8 mouse cellular contexts compared by ENCODE assay signal in genomic region chr9:41108324-41109180, GRCm38 (mm10). TPM values are rescaled to one million over a fixed set of nuclear protein-coding genes. Genes with fewer than 3 reads are reported as not detected.
DNase-seq lines count a peak whose midpoint lies in the region; ATAC-seq and TF ChIP-seq lines count a peak whose summit lies in the region.

No protein-coding gene starts in this region.

- TF ChIP-seq CTCF in liver, postnatal 0 days (IDR thresholded peaks at IDR 0.05; ENCODE audit: low read depth), result no peak

- no peak overlapping the region for H3K9ac ChIP-seq in kidney, embryonic 14.5 days (ENCODE audit: low read depth, low read length)
- H3K9ac ChIP-seq in liver, postnatal 0 days (replicated peaks), result no peak overlapping the region

- intact Hi-C loops in gastrocnemius, postnatal 14 days (cut with DNase I; ENCODE audit: low total_unique reads), result no loop called here
- intact Hi-C loops in left cerebral cortex, postnatal 4 days (cut with DNase I), result no loop called here

- no peaks in the 10 kb centered on the region for H3K27me3 ChIP-seq in kidney, embryonic 14.5 days (ENCODE audit: control insufficient read depth, insufficient read depth, low read length)
- no peaks in the 10 kb centered on the region for H3K27me3 ChIP-seq in liver, postnatal 0 days (ENCODE audit: insufficient read depth, low read length)

- WGBS in kidney, embryonic 14.5 days, result 43% methylated on average over 14 of the region's 14 CpGs
- WGBS in liver, postnatal 0 days (ENCODE audit: insufficient replicate concordance), result 40% methylated on average over 14 of the region's 14 CpGs

- peak; percentile 68 for ATAC-seq in kidney, embryonic 14.5 days (ENCODE audit: low FRiP score, low TSS enrichment)
- ATAC-seq in liver, postnatal 0 days, result no peak

- H3K4me3 ChIP-seq in kidney, embryonic 14.5 days (ENCODE audit: low read length), result no peak overlapping the region
- H3K4me3 ChIP-seq in liver, postnatal 0 days (ENCODE audit: low read depth, low read length), result no peak overlapping the region

- 0 out of 2 replicates have a peak overlapping the region, but pooled peaks have one; percentile 8 for H3K4me2 ChIP-seq in kidney, embryonic 14.5 days (replicated peaks; ENCODE audit: low read depth, low read length)
- H3K4me2 ChIP-seq in liver, postnatal 0 days (ENCODE audit: low read depth, low read length), result no peak overlapping the region

- H3K9me3 ChIP-seq in kidney, embryonic 14.5 days (ENCODE audit: control insufficient read depth, low read length), result no peaks in the 10 kb centered on the region
- H3K9me3 ChIP-seq in liver, postnatal 0 days (ENCODE audit: low read length), result no peaks in the 10 kb centered on the region

- TF ChIP-seq EP300 in liver, postnatal 0 days (IDR thresholded peaks at IDR 0.05; ENCODE audit: low read depth), result no peak

- H3K4me1 ChIP-seq in kidney, embryonic 14.5 days (ENCODE audit: control insufficient read depth, insufficient read depth, low read length), result peaks cover 23% of the 10 kb centered on the region
- H3K4me1 ChIP-seq in liver, postnatal 0 days (ENCODE audit: insufficient read depth), result peaks cover 17% of the 10 kb centered on the region

- no peaks in the 10 kb centered on the region for H3K36me3 ChIP-seq in kidney, embryonic 14.5 days (ENCODE audit: control insufficient read depth, insufficient read depth, low read length)
- H3K36me3 ChIP-seq in liver, postnatal 0 days (replicated peaks; ENCODE audit: insufficient read depth, low read length), result no peaks in the 10 kb centered on the region

- peak overlapping the region; percentile 42; the same call in 1 of the 2 replicates for H3K27ac ChIP-seq in kidney, embryonic 14.5 days (ENCODE audit: low read depth, low read length)
- H3K27ac ChIP-seq in liver, postnatal 0 days (ENCODE audit: low read depth), result no peak overlapping the region

- peak; percentile 22 for DNase-seq in adrenal gland, adult 8-10 months
- no peak for DNase-seq in adrenal gland, adult 18-20 months (ENCODE audit: low spot score in 2 of 2)
- DNase-seq in brain, adult 2 months (ENCODE audit: low read depth, low spot score), result peak; percentile 93
- peak; percentile 43 for DNase-seq in gastrocnemius, postnatal 14 days
- DNase-seq in left cerebral cortex, postnatal 4 days, result peak; percentile 86
- peak; percentile 43 for DNase-seq in right cerebral cortex, postnatal 4 days
- no peak for DNase-seq in liver, postnatal 0 days

RNA-seq across cellular contexts. Expression of gene Ubash3b, which starts 52.9 kb away (rescaled TPM):
- 1 to 10 TPM; 2.0 to 2.3 (median 2.1) TPM for total RNA-seq in adrenal gland, adult 8-10 months (2022)
- total RNA-seq in adrenal gland, adult 18-20 months (2021), result 1 to 10 TPM; 2.0 to 2.7 TPM
- total RNA-seq in gastrocnemius, postnatal 14 days (2021), result 1 to 10 TPM; 1.0 to 1.2 TPM
- polyA plus RNA-seq in kidney, embryonic 14.5 days (2014; fragmentation: Nextera tagmentation; extraction: Ambion mirVana), result 9.3 TPM in 2 replicates
- total RNA-seq in left cerebral cortex, postnatal 4 days (2021), result 10 to 100 TPM; 24.9 to 29.0 TPM
- 6.6 TPM in 2 replicates for polyA plus RNA-seq in liver, postnatal 0 days (2015; fragmentation: Nextera tagmentation; extraction: Ambion mirVana)

Comparison
In these comparisons a context has a peak if more than half of its experiments do, and no peak if none do; other contexts are left out.
1. DNase-seq: peak in adrenal gland, adult 8-10 months (single experiment), brain, adult 2 months (single experiment), gastrocnemius, postnatal 14 days (single experiment), left cerebral cortex, postnatal 4 days (single experiment) and right cerebral cortex, postnatal 4 days (single experiment); none in adrenal gland, adult 18-20 months (0 of 2) and liver, postnatal 0 days (single experiment).
2. RNA of gene Ubash3b, which starts 52.9 kb away (total RNA-seq): 24.9 to 29.0 TPM in left cerebral cortex, postnatal 4 days; 2.0 to 2.7 TPM in adrenal gland, adult 18-20 months, 2.0 to 2.3 TPM in adrenal gland, adult 8-10 months and 1.0 to 1.2 TPM in gastrocnemius, postnatal 14 days; every median in the first group is over 4 times any median in the second.